Mouse (Mus musculus) kidney, embryonic 16.5 days (tissue): ENCODE results near the gene Inca1. TPM values are rescaled to one million over a fixed set of nuclear protein-coding genes. Genes with fewer than 3 reads are reported as not detected.

Experiments
- ATAC-seq: fragments of 200-750 bp; cut with Nextera tagmentation; 2 replicates; pipeline ENCODE4 v1.8.0; 2017; ENCODE audit warnings: moderate TSS enrichment; ENCODE audit not compliant: low FRiP score, low TSS enrichment
- H3K27ac ChIP-seq: fragments of 300-500 bp; sonication (generic); 2 replicates; pipeline ENCODE4 v1.5.1; 2014; ENCODE audit warnings: low read length
- H3K27me3 ChIP-seq: fragments of 300-500 bp; sonication (generic); 2 replicates; pipeline ENCODE4 v1.6.1; 2014; ENCODE audit warnings: low read length, control low read depth, mixed read lengths; ENCODE audit not compliant: insufficient read depth
- H3K36me3 ChIP-seq: fragments of 300-500 bp; sonication (generic); 2 replicates; pipeline ENCODE4 v1.6.1; 2014; ENCODE audit warnings: low read length, control low read depth, mixed read lengths; ENCODE audit not compliant: insufficient read depth
- H3K4me1 ChIP-seq: fragments of 300-500 bp; sonication (generic); 2 replicates; pipeline ENCODE4 v1.6.1; 2014; ENCODE audit warnings: low read length, control low read depth, mixed read lengths; ENCODE audit not compliant: insufficient read depth
- H3K4me2 ChIP-seq: fragments of 300-500 bp; sonication (generic); replicated peaks from 2 replicates; pipeline ENCODE4 v1.6.1; 2014; ENCODE audit warnings: low read depth, low read length
- H3K4me3 ChIP-seq: fragments of 300-500 bp; sonication (generic); 2 replicates; pipeline ENCODE4 v1.5.1; 2014; ENCODE audit warnings: mild to moderate bottlenecking, low read length
- H3K9ac ChIP-seq: fragments of 300-500 bp; sonication (generic); replicated peaks from 2 replicates; pipeline ENCODE4 v1.6.1; 2014; ENCODE audit warnings: low read length
- H3K9me3 ChIP-seq: fragments of 300-500 bp; sonication (generic); 2 replicates; pipeline ENCODE4 v1.6.1; 2016; ENCODE audit warnings: low read length, control low read depth
- WGBS: fragments of 180-500 bp; shearing (Covaris S2); extraction: QIAGEN DNeasy Blood & Tissue Kit; methylation state at CpG from one replicate; pipeline ENCODE4 v1.1.7; 2014; 5-methylcytosine and 5-hydroxymethylcytosine counted together
- polyA plus RNA-seq: library from polyadenylated mRNA; unstranded; fragments of >200 nt; fragmentation: Nextera tagmentation; extraction: Ambion mirVana; gene quantifications from 2 replicates; pipeline ENCODE4 v1.2.1, GENCODE M21; 2015

Inca1 gene
- polyA plus RNA-seq, 1 experiment from 2014 or later: 1.6 TPM

- Histone ChIP-seq H3K4me2 (peak overlapping the region; percentile 98), H3K36me3 (peaks cover 21% of the 10 kb centered on the region), H3K4me3 (peak overlapping the region; percentile 100), H3K27me3 (no peaks in the 10 kb centered on the region), H3K4me1 (peaks cover 41% of the 10 kb centered on the region), H3K9me3 (no peaks in the 10 kb centered on the region), H3K27ac (peak overlapping the region; percentile 99), H3K9ac (peak overlapping the region; percentile 99)
- ATAC-seq: 0 out of 2 replicates have a peak, but pooled peaks have one; percentile 8
- WGBS: 11% methylated on average over 16 of the region's 16 CpGs
Measured at GRCm38 (mm10) chr11:70656456-70656927, 43.5 kb downstream of the Inca1 start.

GRCm38 (mm10) chr11:70655571-70656455, 44.1 kb downstream of the Inca1 start:
- Histone ChIP-seq H3K9me3 (no peaks in the 10 kb centered on the region), H3K9ac (peak overlapping the region; percentile 99), H3K27ac (peak overlapping the region; percentile 99), H3K36me3 (peaks cover 27% of the 10 kb centered on the region), H3K4me2 (peak overlapping the region; percentile 98), H3K4me3 (peak overlapping the region; percentile 100), H3K27me3 (no peaks in the 10 kb centered on the region), H3K4me1 (peaks cover 48% of the 10 kb centered on the region)
- 1% methylated on average over 58 of the region's 61 CpGs for WGBS
- peak; percentile 44 for ATAC-seq

GRCm38 (mm10) chr11:70654923-70655570, 44.9 kb downstream of the Inca1 start:
- Histone ChIP-seq H3K9me3 (no peaks in the 10 kb centered on the region), H3K27ac (peak overlapping the region; percentile 99), H3K4me1 (peaks cover 53% of the 10 kb centered on the region), H3K36me3 (peaks cover 27% of the 10 kb centered on the region), H3K9ac (peak overlapping the region; percentile 99), H3K27me3 (no peaks in the 10 kb centered on the region), H3K4me2 (peak overlapping the region; percentile 98), H3K4me3 (peak overlapping the region; percentile 100)
- under 1% methylated on average over 48 of the region's 48 CpGs for WGBS
- peak; percentile 60 for ATAC-seq

GRCm38 (mm10) chr11:70654198-70654922, 45.6 kb downstream of the Inca1 start, which contains the start of gene Pfn1:
Gene Pfn1, minus strand, starts transcription at chr11:70654644.
- Histone ChIP-seq H3K4me2 (peak within 1 kb of the TSS; percentile 98), H3K4me1 (peaks cover 60% of the 10 kb centered on the region)
- peak; percentile 39 for ATAC-seq

GRCm38 (mm10) chr11:70653345-70654197, 46.4 kb downstream of the Inca1 start:
- WGBS: under 1% methylated on average over 59 of the region's 63 CpGs
- peaks cover 41% of the 10 kb centered on the region for H3K36me3 ChIP-seq
- H3K4me3 ChIP-seq: peak overlapping the region; percentile 100
- peaks cover 68% of the 10 kb centered on the region for H3K4me1 ChIP-seq
- peak; percentile 25 for ATAC-seq
- H3K9ac ChIP-seq: peak overlapping the region; percentile 99
- H3K27ac ChIP-seq: peak overlapping the region; percentile 99
- H3K27me3 ChIP-seq: no peaks in the 10 kb centered on the region
- peak overlapping the region; percentile 98 for H3K4me2 ChIP-seq
- H3K9me3 ChIP-seq: no peaks in the 10 kb centered on the region

More at GRCm38 (mm10) chr11:70654198-70654922, 45.6 kb downstream of the Inca1 start, which contains the start of gene Pfn1:
- Histone ChIP-seq H3K9ac (peak within 1 kb of the TSS; percentile 99), H3K27ac (peak within 1 kb of the TSS; percentile 99), H3K36me3 (peaks cover 34% of the 10 kb centered on the region), H3K9me3 (no peaks in the 10 kb centered on the region), H3K27me3 (no peaks in the 10 kb centered on the region), H3K4me3 (peak within 1 kb of the TSS; percentile 100)
- under 1% methylated on average over 57 of the region's 61 CpGs for WGBS

GRCm38 (mm10) chr11:70652884-70653344, 47.0 kb downstream of the Inca1 start:
- peaks cover 41% of the 10 kb centered on the region for H3K36me3 ChIP-seq

GRCm38 (mm10) chr11:70652029-70652883, 47.7 kb downstream of the Inca1 start:
- no peaks in the 10 kb centered on the region for H3K9me3 ChIP-seq
- no peaks in the 10 kb centered on the region for H3K27me3 ChIP-seq
- H3K36me3 ChIP-seq: peaks cover 41% of the 10 kb centered on the region

More at GRCm38 (mm10) chr11:70652884-70653344, 47.0 kb downstream of the Inca1 start:
- H3K9ac ChIP-seq: peak overlapping the region; percentile 99
- no peaks in the 10 kb centered on the region for H3K27me3 ChIP-seq
- peak overlapping the region; percentile 100 for H3K4me3 ChIP-seq
- peaks cover 73% of the 10 kb centered on the region for H3K4me1 ChIP-seq
- H3K4me2 ChIP-seq: peak overlapping the region; percentile 98
- H3K9me3 ChIP-seq: no peaks in the 10 kb centered on the region
- no peak for ATAC-seq
- peak overlapping the region; percentile 99 for H3K27ac ChIP-seq
- 35% methylated on average over 6 of the region's 6 CpGs for WGBS

GRCm38 (mm10) chr11:70651391-70651790, 48.6 kb downstream of the Inca1 start:
- Histone ChIP-seq H3K4me3 (peak overlapping the region; percentile 100; the same call in 1 of the 2 replicates), H3K27ac (no peak overlapping the region; the same call in 1 of the 2 replicates), H3K36me3 (peaks cover 41% of the 10 kb centered on the region)

More at GRCm38 (mm10) chr11:70652029-70652883, 47.7 kb downstream of the Inca1 start:
- H3K27ac ChIP-seq: peak overlapping the region; percentile 99
- H3K9ac ChIP-seq: peak overlapping the region; percentile 99
- 39% methylated on average over 12 of the region's 12 CpGs for WGBS
- H3K4me3 ChIP-seq: peak overlapping the region; percentile 100
- no peak for ATAC-seq
- peaks cover 67% of the 10 kb centered on the region for H3K4me1 ChIP-seq
- peak overlapping the region; percentile 98 for H3K4me2 ChIP-seq

More at GRCm38 (mm10) chr11:70651391-70651790, 48.6 kb downstream of the Inca1 start:
- WGBS: 68% methylated on average over 2 of the region's 2 CpGs
- Histone ChIP-seq H3K9ac (no peak overlapping the region; the same call in 1 of the 2 replicates), H3K27me3 (no peaks in the 10 kb centered on the region), H3K4me2 (peak overlapping the region; percentile 98; the same call in 1 of the 2 replicates), H3K9me3 (no peaks in the 10 kb centered on the region), H3K4me1 (peaks cover 59% of the 10 kb centered on the region)
- no peak for ATAC-seq
